Mouse (Mus musculus) regulatory T cell (primary cell): ENCODE results near the gene Drd2.

Experiments
- in situ Hi-C: fragments of 300-600 bp; cut with MboI, MseI; formaldehyde crosslinking; loops from one replicate; pipeline ENCODE4 v1.15.1; 2025; ENCODE audit warnings: high pct_unique_total_duplicates

Drd2 gene

GRCm38 (mm10) chr9:49340136-49341043, at the start of gene Drd2:
Gene Drd2 (plus strand): TSS chr9:49340627.
- in situ Hi-C loops = no loop called here

- in situ Hi-C loops = no loop called here
Observed at GRCm38 (mm10) chr9:49295101-49295500, 45.3 kb upstream of the Drd2 start.

- in situ Hi-C loops = no loop called here
Observed at GRCm38 (mm10) chr9:49307576-49307975, 32.9 kb upstream of the Drd2 start.

GRCm38 (mm10) chr9:49310821-49311220, 29.6 kb upstream of the Drd2 start:
- in situ Hi-C loops = no loop called here

GRCm38 (mm10) chr9:49318638-49319037, 21.8 kb upstream of the Drd2 start:
- in situ Hi-C loops = no loop called here

GRCm38 (mm10) chr9:49341044-49341365, 578 bp downstream of the Drd2 start:
- in situ Hi-C loops = no loop called here

- in situ Hi-C loops = no loop called here
Observed at GRCm38 (mm10) chr9:49365763-49366162, 25.3 kb downstream of the Drd2 start.

- in situ Hi-C loops = no loop called here
Observed at GRCm38 (mm10) chr9:49373946-49374345, 33.5 kb downstream of the Drd2 start.

GRCm38 (mm10) chr9:49379962-49380361, 39.5 kb downstream of the Drd2 start:
- in situ Hi-C loops = no loop called here

- in situ Hi-C loops = no loop called here
Observed at GRCm38 (mm10) chr9:49384041-49384440, 43.6 kb downstream of the Drd2 start.

- in situ Hi-C loops = no loop called here
Observed at GRCm38 (mm10) chr9:49384855-49385254, 44.4 kb downstream of the Drd2 start.

GRCm38 (mm10) chr9:49385301-49385700, 44.9 kb downstream of the Drd2 start:
- in situ Hi-C loops = no loop called here

- in situ Hi-C loops = no loop called here
Observed at GRCm38 (mm10) chr9:49386119-49386518, 45.7 kb downstream of the Drd2 start.

- in situ Hi-C loops = no loop called here
Observed at GRCm38 (mm10) chr9:49392242-49392641, 51.8 kb downstream of the Drd2 start.

- in situ Hi-C loops = no loop called here
Observed at GRCm38 (mm10) chr9:49396006-49396405, 55.6 kb downstream of the Drd2 start.

GRCm38 (mm10) chr9:49403711-49404110, 63.3 kb downstream of the Drd2 start:
- in situ Hi-C loops = no loop called here

- in situ Hi-C loops = no loop called here
Observed at GRCm38 (mm10) chr9:49407028-49407427, 66.6 kb downstream of the Drd2 start.

GRCm38 (mm10) chr9:49410621-49411020, 70.2 kb downstream of the Drd2 start:
- in situ Hi-C loops = no loop called here

- in situ Hi-C loops = no loop called here
Observed at GRCm38 (mm10) chr9:49423866-49424265, 83.4 kb downstream of the Drd2 start.

GRCm38 (mm10) chr9:49425585-49425984, 85.2 kb downstream of the Drd2 start:
- in situ Hi-C loops = no loop called here

GRCm38 (mm10) chr9:49426921-49427320, 86.5 kb downstream of the Drd2 start, which contains the start of gene Ankk1:
Gene Ankk1 (minus strand): TSS chr9:49427021.
- in situ Hi-C loops = no loop called here

- in situ Hi-C loops = no loop called here
Observed at GRCm38 (mm10) chr9:49427478-49427877, 87.1 kb downstream of the Drd2 start.

GRCm38 (mm10) chr9:49442621-49443020, 102.2 kb downstream of the Drd2 start:
- in situ Hi-C loops = no loop called here

- in situ Hi-C loops = no loop called here
Observed at GRCm38 (mm10) chr9:49450491-49450890, 110.1 kb downstream of the Drd2 start.
